Mouse (Mus musculus) heart, embryonic 13.5 days (tissue): Measurements from ENCODE around the gene Akap13. TPM values are rescaled to one million over a fixed set of nuclear protein-coding genes. Genes with fewer than 3 reads are reported as not detected.

Source experiments
- ATAC-seq: fragments of 200-750 bp; cut with Nextera tagmentation; 2 replicates; pipeline ENCODE4 v1.8.0; 2017; ENCODE audit warnings: moderate TSS enrichment; ENCODE audit not compliant: insufficient number of reproducible peaks, low FRiP score, low TSS enrichment; ENCODE audit errors: extremely low read depth
- H3K27ac ChIP-seq: fragments of 300-500 bp; sonication (generic); replicated peaks from 2 replicates; pipeline ENCODE4 v1.5.1; 2015; ENCODE audit warnings: moderate library complexity, mild to moderate bottlenecking, inconsistent platforms
- H3K27me3 ChIP-seq: fragments of 300-500 bp; sonication (generic); replicated peaks from 2 replicates; pipeline ENCODE4 v1.6.1; 2015; ENCODE audit warnings: mild to moderate bottlenecking, inconsistent platforms
- H3K36me3 ChIP-seq: fragments of 300-500 bp; sonication (generic); 2 replicates; pipeline ENCODE4 v1.6.1; 2015; ENCODE audit warnings: mild to moderate bottlenecking, inconsistent platforms
- H3K4me1 ChIP-seq: fragments of 300-500 bp; sonication (generic); 2 replicates; pipeline ENCODE4 v1.6.1; 2015; ENCODE audit warnings: inconsistent platforms
- H3K4me2 ChIP-seq: fragments of 300-500 bp; sonication (generic); 2 replicates; pipeline ENCODE4 v1.6.1; 2015; ENCODE audit warnings: inconsistent platforms, mild to moderate bottlenecking, moderate library complexity
- H3K4me3 ChIP-seq: fragments of 300-500 bp; sonication (generic); 2 replicates; pipeline ENCODE4 v1.5.1; 2015; ENCODE audit warnings: moderate library complexity, mild to moderate bottlenecking, inconsistent platforms
- H3K9ac ChIP-seq: fragments of 300-500 bp; sonication (generic); 2 replicates; pipeline ENCODE4 v1.6.1; 2015; ENCODE audit warnings: inconsistent platforms, mild to moderate bottlenecking, moderate library complexity
- H3K9me3 ChIP-seq: fragments of 300-500 bp; sonication (generic); 2 replicates; pipeline ENCODE4 v1.6.1; 2016; ENCODE audit warnings: inconsistent platforms
- WGBS: fragments of 180-500 bp; shearing (Covaris S2); methylation state at CpG from one replicate; pipeline ENCODE4 v1.1.7; 2015; ENCODE audit warnings: mixed read lengths; 5-methylcytosine and 5-hydroxymethylcytosine counted together
- polyA plus RNA-seq: library from polyadenylated mRNA; unstranded; fragments of >200 nt; fragmentation: Nextera tagmentation; extraction: Ambion mirVana; gene quantifications from 2 replicates; pipeline ENCODE4 v1.2.1, GENCODE M21; 2015

Akap13 gene
- polyA plus RNA-seq, 1 experiment from 2014 or later: 41.8 TPM

DNA sequence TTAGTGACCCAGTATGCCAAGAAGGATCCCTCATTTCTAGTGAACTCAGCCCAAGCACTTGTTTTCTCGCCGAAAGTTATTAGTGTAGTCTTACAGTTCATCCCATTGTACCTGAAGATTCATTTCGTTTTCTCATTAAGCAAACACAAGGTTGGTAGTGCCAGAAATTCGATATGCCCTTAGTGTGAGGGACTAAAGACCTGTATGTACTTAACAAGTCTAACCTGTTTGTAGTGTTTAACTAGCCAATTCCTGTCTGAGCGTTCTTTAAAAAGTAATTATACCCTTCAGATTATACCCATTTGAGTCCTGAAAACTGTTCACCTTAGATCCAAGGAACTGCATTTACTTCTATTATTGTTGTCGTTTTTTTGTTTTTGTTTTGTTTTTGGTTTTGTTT is 130.1 kb downstream of the Akap13 start:
- WGBS: 81% methylated on average over 6 of the region's 6 CpGs
- no peak overlapping the region for H3K4me2 ChIP-seq
- peaks cover 71% of the 10 kb centered on the region for H3K4me1 ChIP-seq
- H3K36me3 ChIP-seq: peaks cover 47% of the 10 kb centered on the region
- H3K27me3 ChIP-seq: no peaks in the 10 kb centered on the region
- H3K4me3 ChIP-seq: no peak overlapping the region
- H3K27ac ChIP-seq: peak overlapping the region; percentile 81
- H3K9me3 ChIP-seq: no peaks in the 10 kb centered on the region
- H3K9ac ChIP-seq: peak overlapping the region; percentile 58; the same call in 1 of the 2 replicates
- ATAC-seq: no peak

DNA sequence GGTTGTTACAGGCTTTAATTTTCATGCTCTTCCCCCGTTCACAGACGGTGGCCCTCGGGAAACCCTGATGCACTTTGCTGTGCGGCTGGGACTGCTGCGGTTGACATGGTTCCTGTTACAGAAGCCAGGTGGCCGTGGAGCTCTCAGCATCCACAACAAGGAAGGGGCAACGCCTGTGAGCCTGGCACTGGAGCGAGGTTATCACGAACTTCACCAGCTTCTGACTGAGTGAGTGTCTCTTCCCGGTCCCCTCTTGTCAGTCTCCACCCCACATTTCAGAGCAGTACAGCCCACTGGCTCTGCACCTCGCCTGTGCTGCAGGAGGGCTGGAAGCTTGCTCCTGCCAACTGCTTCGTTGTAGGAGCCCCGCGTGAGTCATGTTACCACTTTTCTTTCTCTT is 130.8 kb downstream of the Akap13 start:
- Histone ChIP-seq H3K27ac (peak overlapping the region; percentile 81), H3K9ac (peak overlapping the region; percentile 58), H3K9me3 (no peaks in the 10 kb centered on the region), H3K4me3 (peak overlapping the region; percentile 26), H3K4me2 (peak overlapping the region; percentile 54), H3K4me1 (peaks cover 72% of the 10 kb centered on the region), H3K36me3 (peaks cover 45% of the 10 kb centered on the region), H3K27me3 (no peaks in the 10 kb centered on the region)
- 7% methylated on average over 14 of the region's 14 CpGs for WGBS
- peak; percentile 46; the same call in 1 of the 2 replicates for ATAC-seq

DNA sequence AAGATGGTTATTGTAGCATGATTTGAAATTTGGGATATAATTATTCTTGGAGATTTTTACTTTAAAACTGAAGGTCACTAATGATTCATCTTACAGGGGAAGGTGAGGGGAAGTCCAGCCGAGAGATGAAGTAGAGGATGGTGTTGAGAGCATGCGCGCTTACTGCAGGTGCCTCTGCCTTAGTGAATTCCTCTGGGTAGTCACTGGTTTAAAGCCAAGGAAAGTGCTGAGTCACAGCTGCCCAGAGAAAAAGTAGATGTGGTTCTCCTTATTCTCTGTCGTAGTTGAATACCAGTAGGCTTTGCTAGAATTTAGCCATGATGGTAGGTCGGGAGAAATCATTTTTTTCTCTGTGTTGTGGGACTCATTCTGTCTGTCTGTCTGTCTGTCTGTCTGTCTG is 132.4 kb downstream of the Akap13 start:
- 80% methylated on average over 5 of the region's 5 CpGs for WGBS
- H3K4me2 ChIP-seq: peak overlapping the region; percentile 54
- H3K27ac ChIP-seq: no peak overlapping the region
- no peaks in the 10 kb centered on the region for H3K27me3 ChIP-seq
- no peak for ATAC-seq
- no peak overlapping the region for H3K4me3 ChIP-seq
- no peaks in the 10 kb centered on the region for H3K9me3 ChIP-seq
- H3K36me3 ChIP-seq: peaks cover 38% of the 10 kb centered on the region
- H3K4me1 ChIP-seq: peaks cover 63% of the 10 kb centered on the region
- H3K9ac ChIP-seq: no peak overlapping the region

DNA sequence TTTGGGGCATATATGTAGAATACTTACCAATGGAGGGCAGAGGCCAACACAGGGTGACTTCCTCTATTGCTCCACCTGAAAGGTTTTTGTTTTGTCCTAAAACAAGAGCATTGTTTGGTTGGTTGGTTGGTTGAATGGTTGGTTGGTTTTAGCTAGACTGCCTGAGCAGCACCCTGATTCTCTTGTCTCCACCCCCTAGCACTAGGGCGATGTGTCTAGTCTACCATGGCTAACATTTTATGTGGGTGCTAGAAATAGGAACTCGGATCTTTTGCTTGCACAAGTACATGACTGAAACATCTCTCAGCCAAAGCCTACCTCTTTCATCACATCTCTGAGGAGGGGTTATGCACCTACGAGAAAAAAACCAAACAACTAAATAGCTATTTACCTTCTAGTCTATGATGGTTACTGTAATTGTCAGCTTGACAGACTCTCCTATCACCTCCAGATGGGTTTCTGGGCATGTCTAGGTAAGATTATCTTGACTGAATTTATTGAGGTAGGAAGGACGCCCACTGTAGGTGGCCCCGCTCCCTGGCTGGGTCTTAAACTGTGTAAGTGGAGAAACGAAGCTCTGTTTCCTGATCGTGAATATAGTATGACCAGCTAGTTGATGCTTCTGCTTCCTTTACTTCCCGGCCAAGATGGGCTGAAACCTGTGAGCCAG is 134.1 kb downstream of the Akap13 start:
- Histone ChIP-seq H3K4me2 (no peak overlapping the region), H3K27ac (no peak overlapping the region), H3K36me3 (peaks cover 38% of the 10 kb centered on the region), H3K4me3 (no peak overlapping the region), H3K4me1 (peaks cover 51% of the 10 kb centered on the region), H3K27me3 (no peaks in the 10 kb centered on the region), H3K9me3 (no peaks in the 10 kb centered on the region), H3K9ac (no peak overlapping the region)
- no peak for ATAC-seq
- WGBS: 91% methylated on average over 8 of the region's 8 CpGs

DNA sequence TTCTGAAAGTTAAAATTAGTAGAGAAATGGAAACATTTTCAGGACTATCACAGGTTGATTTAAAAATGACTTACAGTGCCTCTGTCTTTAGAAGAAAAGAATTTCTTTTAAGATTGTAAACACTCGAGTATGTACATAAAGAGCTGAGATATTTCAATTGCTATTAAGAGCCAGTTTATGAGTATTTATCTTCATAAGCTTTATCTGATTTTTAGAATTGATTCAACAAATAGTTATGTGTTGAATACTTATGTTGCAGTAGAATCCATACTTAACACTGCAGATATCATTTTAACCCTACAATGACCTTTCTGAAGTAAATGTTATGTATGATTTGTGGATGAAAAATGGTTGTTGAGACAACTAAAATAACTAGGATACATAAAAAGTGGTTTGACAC is 136.6 kb downstream of the Akap13 start:
- ATAC-seq: no peak
- Histone ChIP-seq H3K9ac (no peak overlapping the region), H3K4me3 (no peak overlapping the region), H3K9me3 (no peaks in the 10 kb centered on the region), H3K4me2 (no peak overlapping the region), H3K4me1 (peaks cover 43% of the 10 kb centered on the region), H3K27me3 (no peaks in the 10 kb centered on the region), H3K27ac (no peak overlapping the region), H3K36me3 (peaks cover 37% of the 10 kb centered on the region)
- 65% methylated on average over 1 of the region's 1 CpGs for WGBS

GRCm38 (mm10) chr7:75594801-75595200 is 139.5 kb downstream of the Akap13 start:
- no peak overlapping the region for H3K4me3 ChIP-seq
- WGBS: 62% methylated on average over 5 of the region's 5 CpGs
- H3K4me1 ChIP-seq: peaks cover 34% of the 10 kb centered on the region
- H3K36me3 ChIP-seq: peaks cover 11% of the 10 kb centered on the region
- H3K9ac ChIP-seq: no peak overlapping the region
- no peaks in the 10 kb centered on the region for H3K9me3 ChIP-seq
- ATAC-seq: no peak
- no peak overlapping the region for H3K4me2 ChIP-seq
- H3K27ac ChIP-seq: no peak overlapping the region
- H3K27me3 ChIP-seq: no peaks in the 10 kb centered on the region

DNA sequence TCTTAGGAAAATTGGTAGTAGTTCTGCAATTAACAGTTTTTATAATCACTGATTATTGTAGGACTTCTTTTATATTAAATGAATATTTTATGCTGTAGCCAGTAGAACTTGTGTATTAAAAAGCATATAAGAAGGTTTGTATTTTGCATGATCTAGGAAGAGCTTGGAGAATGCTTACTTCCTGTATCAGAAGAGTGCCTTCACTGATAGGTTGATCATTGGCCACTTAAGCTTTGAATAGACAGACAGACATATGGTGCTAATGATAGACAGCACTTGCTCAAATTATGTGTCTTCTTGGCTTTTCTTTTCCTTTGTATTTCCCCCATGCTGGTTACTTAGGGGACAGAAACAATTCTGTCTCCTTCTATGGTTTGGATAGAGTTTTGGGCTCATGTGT is 139.9 kb downstream of the Akap13 start:
- no peak for ATAC-seq
- Histone ChIP-seq H3K4me1 (peaks cover 34% of the 10 kb centered on the region), H3K27ac (peak overlapping the region; percentile 40; the same call in 1 of the 2 replicates), H3K9ac (no peak overlapping the region), H3K27me3 (no peaks in the 10 kb centered on the region), H3K4me3 (no peak overlapping the region), H3K36me3 (peaks cover 10% of the 10 kb centered on the region), H3K9me3 (no peaks in the 10 kb centered on the region), H3K4me2 (0 out of 2 replicates have a peak overlapping the region, but pooled peaks have one; percentile 18)

- Histone ChIP-seq H3K4me3 (no peak overlapping the region), H3K4me2 (peak overlapping the region; percentile 18), H3K9ac (no peak overlapping the region), H3K27ac (0 out of 2 replicates have a peak overlapping the region, but pooled peaks have one; percentile 40), H3K36me3 (peaks cover 4% of the 10 kb centered on the region; the same call in 1 of the 2 replicates), H3K27me3 (no peaks in the 10 kb centered on the region), H3K4me1 (peaks cover 32% of the 10 kb centered on the region), H3K9me3 (no peaks in the 10 kb centered on the region)
- no peak for ATAC-seq
- 42% methylated on average over 6 of the region's 6 CpGs for WGBS
Measured at GRCm38 (mm10) chr7:75596058-75596748, 140.9 kb downstream of the Akap13 start.

DNA sequence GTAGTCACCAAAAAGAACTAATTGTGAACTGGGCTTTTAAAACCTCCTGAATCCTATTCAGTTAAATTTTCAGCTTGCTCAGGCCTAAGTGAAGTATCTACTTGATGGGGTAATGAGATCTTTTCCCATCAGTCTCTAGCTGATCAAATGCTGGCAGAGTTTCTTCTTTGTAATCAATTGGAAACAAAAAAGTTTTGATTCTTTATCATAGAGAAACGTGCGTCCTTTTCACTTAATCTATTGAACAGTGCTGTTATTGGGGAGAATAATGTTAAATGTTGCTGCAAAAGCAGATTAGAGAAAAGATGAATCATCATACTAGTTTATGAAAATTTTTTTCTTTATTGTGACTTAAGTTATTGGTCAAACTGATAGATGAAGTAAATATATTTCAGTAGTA is 142.5 kb downstream of the Akap13 start:
- Histone ChIP-seq H3K4me2 (no peak overlapping the region), H3K27ac (no peak overlapping the region), H3K9me3 (no peaks in the 10 kb centered on the region), H3K4me1 (peaks cover 25% of the 10 kb centered on the region), H3K27me3 (no peaks in the 10 kb centered on the region), H3K4me3 (no peak overlapping the region), H3K36me3 (peaks cover 4% of the 10 kb centered on the region), H3K9ac (no peak overlapping the region)
- WGBS: 79% methylated on average over 2 of the region's 2 CpGs
- no peak for ATAC-seq

GRCm38 (mm10) chr7:75600360-75601075 is 145.2 kb downstream of the Akap13 start:
- Histone ChIP-seq H3K9ac (no peak overlapping the region), H3K4me2 (no peak overlapping the region), H3K4me3 (no peak overlapping the region), H3K27ac (no peak overlapping the region), H3K9me3 (no peaks in the 10 kb centered on the region), H3K4me1 (peaks cover 14% of the 10 kb centered on the region), H3K36me3 (peaks cover 20% of the 10 kb centered on the region), H3K27me3 (no peaks in the 10 kb centered on the region)
- WGBS: 87% methylated on average over 6 of the region's 6 CpGs
- no peak for ATAC-seq

DNA sequence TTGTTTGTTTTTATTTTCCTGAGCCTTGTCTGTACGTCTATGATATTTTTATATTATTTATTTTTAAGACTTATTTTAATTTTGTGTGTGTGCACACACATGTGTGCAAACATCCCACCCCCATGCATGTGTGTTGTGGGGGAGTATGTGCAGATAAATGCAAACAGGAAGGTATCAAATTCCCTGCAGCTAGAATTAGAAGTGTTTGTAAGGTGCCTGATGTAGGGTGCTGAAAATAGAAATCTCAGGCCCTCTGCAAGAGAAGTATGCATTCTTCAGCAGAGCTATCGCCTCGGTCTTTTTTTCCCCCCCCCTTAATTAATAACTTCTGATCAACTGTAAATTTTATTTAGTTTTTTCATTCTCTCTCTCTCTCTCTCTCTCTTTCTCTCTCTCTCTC is 151.9 kb downstream of the Akap13 start:
- peak overlapping the region; percentile 92 for H3K27ac ChIP-seq
- peaks cover 50% of the 10 kb centered on the region for H3K4me1 ChIP-seq
- peaks cover 53% of the 10 kb centered on the region for H3K36me3 ChIP-seq
- 34% methylated on average over 3 of the region's 3 CpGs for WGBS
- ATAC-seq: no peak
- no peaks in the 10 kb centered on the region for H3K9me3 ChIP-seq
- H3K9ac ChIP-seq: no peak overlapping the region
- no peaks in the 10 kb centered on the region for H3K27me3 ChIP-seq
- H3K4me2 ChIP-seq: peak overlapping the region; percentile 9; the same call in 1 of the 2 replicates
- no peak overlapping the region for H3K4me3 ChIP-seq
